Mouse (Mus musculus) stomach, embryonic 14.5 days (tissue): ENCODE results near the gene 5730596B20Rik. TPM values are rescaled to one million over a fixed set of nuclear protein-coding genes. Genes with fewer than 3 reads are reported as not detected.

Experiments
- ATAC-seq: fragments of 200-750 bp; cut with Nextera tagmentation; 2 replicates; pipeline ENCODE4 v1.8.0; 2017; ENCODE audit warnings: low read depth, moderate TSS enrichment; ENCODE audit not compliant: insufficient number of reproducible peaks, insufficient read depth, low FRiP score
- H3K27ac ChIP-seq: fragments of 300-500 bp; sonication (generic); 2 replicates; pipeline ENCODE4 v1.5.1; 2014; ENCODE audit warnings: mild to moderate bottlenecking, low read length, moderate library complexity, mixed read lengths
- H3K27me3 ChIP-seq: fragments of 300-500 bp; sonication (generic); 2 replicates; pipeline ENCODE4 v1.6.1; 2014; ENCODE audit warnings: low read length, control low read depth, mixed read lengths; ENCODE audit not compliant: control insufficient read depth, insufficient read depth
- H3K36me3 ChIP-seq: fragments of 300-500 bp; sonication (generic); 2 replicates; pipeline ENCODE4 v1.6.1; 2014; ENCODE audit warnings: mild to moderate bottlenecking, control low read depth, low read length, moderate library complexity, mixed read lengths; ENCODE audit not compliant: control insufficient read depth, insufficient read depth
- H3K4me1 ChIP-seq: fragments of 300-500 bp; sonication (generic); 2 replicates; pipeline ENCODE4 v1.6.1; 2014; ENCODE audit warnings: low read length, control low read depth, mixed read lengths; ENCODE audit not compliant: control insufficient read depth, insufficient read depth
- H3K4me2 ChIP-seq: fragments of 300-500 bp; sonication (generic); replicated peaks from 2 replicates; pipeline ENCODE4 v1.6.1; 2014; ENCODE audit warnings: low read depth, low read length, control low read depth
- H3K4me3 ChIP-seq: fragments of 300-500 bp; sonication (generic); 2 replicates; pipeline ENCODE4 v1.5.1; 2014; ENCODE audit warnings: low read depth, low read length, control low read depth
- H3K9ac ChIP-seq: fragments of 300-500 bp; sonication (generic); replicated peaks from 2 replicates; pipeline ENCODE4 v1.6.1; 2014; ENCODE audit warnings: low read depth, mild to moderate bottlenecking, control low read depth, low read length, moderate library complexity, mixed read lengths
- H3K9me3 ChIP-seq: fragments of 300-500 bp; sonication (generic); 2 replicates; pipeline ENCODE4 v1.6.1; 2016; ENCODE audit warnings: low read depth, low read length, control low read depth; ENCODE audit not compliant: control insufficient read depth
- WGBS: fragments of 180-500 bp; shearing (Covaris S2); extraction: QIAGEN DNeasy Blood & Tissue Kit; methylation state at CpG from one replicate; pipeline ENCODE4 v1.1.7; 2014; 5-methylcytosine and 5-hydroxymethylcytosine counted together
- polyA plus RNA-seq: library from polyadenylated mRNA; unstranded; fragments of >200 nt; fragmentation: Nextera tagmentation; extraction: Ambion mirVana; gene quantifications from 2 replicates; pipeline ENCODE4 v1.2.1, GENCODE M21; 2014

5730596B20Rik gene
- polyA plus RNA-seq = 4.4 and 4.7 TPM in 2 replicates

GRCm38 (mm10) chr6:52177061-52177735 lies at the start of gene 5730596B20Rik:
Gene 5730596B20Rik, plus strand, starts transcription at chr6:52177498.
- Histone ChIP-seq H3K4me3 (peak within 1 kb of the TSS; percentile 63), H3K36me3 (no peaks in the 10 kb centered on the region), H3K9me3 (no peaks in the 10 kb centered on the region), H3K27ac (peak within 1 kb of the TSS; percentile 98), H3K9ac (peak within 1 kb of the TSS; percentile 79), H3K4me1 (peaks cover 21% of the 10 kb centered on the region), H3K4me2 (peak within 1 kb of the TSS; percentile 61), H3K27me3 (no peaks in the 10 kb centered on the region)
- WGBS = 2% methylated on average over 36 of the region's 36 CpGs
- ATAC-seq = no peak

- Histone ChIP-seq H3K4me3 (no peak overlapping the region), H3K4me2 (no peak overlapping the region), H3K4me1 (no peaks in the 10 kb centered on the region), H3K9ac (no peak overlapping the region), H3K9me3 (no peaks in the 10 kb centered on the region), H3K36me3 (no peaks in the 10 kb centered on the region), H3K27ac (no peak overlapping the region), H3K27me3 (no peaks in the 10 kb centered on the region)
- WGBS = 61% methylated on average over 9 of the region's 9 CpGs
- ATAC-seq = no peak
Measured at GRCm38 (mm10) chr6:52137841-52138535, 39.3 kb upstream of the 5730596B20Rik start.

GRCm38 (mm10) chr6:52138576-52138975 lies 38.7 kb upstream of the 5730596B20Rik start:
- Histone ChIP-seq H3K36me3 (no peaks in the 10 kb centered on the region), H3K27me3 (no peaks in the 10 kb centered on the region), H3K4me2 (no peak overlapping the region), H3K27ac (no peak overlapping the region), H3K9ac (no peak overlapping the region), H3K4me1 (no peaks in the 10 kb centered on the region), H3K4me3 (no peak overlapping the region), H3K9me3 (no peaks in the 10 kb centered on the region)
- no peak for ATAC-seq
- WGBS = 44% methylated on average over 10 of the region's 10 CpGs

GRCm38 (mm10) chr6:52139115-52139514 lies 38.2 kb upstream of the 5730596B20Rik start:
- Histone ChIP-seq H3K9me3 (no peaks in the 10 kb centered on the region), H3K4me3 (no peak overlapping the region), H3K36me3 (no peaks in the 10 kb centered on the region), H3K4me2 (no peak overlapping the region), H3K27ac (no peak overlapping the region), H3K9ac (no peak overlapping the region), H3K27me3 (no peaks in the 10 kb centered on the region), H3K4me1 (no peaks in the 10 kb centered on the region)
- WGBS = 74% methylated on average over 5 of the region's 5 CpGs
- no peak for ATAC-seq

GRCm38 (mm10) chr6:52150401-52150966 lies 26.8 kb upstream of the 5730596B20Rik start:
- peaks cover 8% of the 10 kb centered on the region for H3K4me1 ChIP-seq
- no peak overlapping the region for H3K27ac ChIP-seq
- H3K9me3 ChIP-seq = no peaks in the 10 kb centered on the region
- H3K4me3 ChIP-seq = no peak overlapping the region
- no peaks in the 10 kb centered on the region for H3K36me3 ChIP-seq
- no peaks in the 10 kb centered on the region for H3K27me3 ChIP-seq
- no peak for ATAC-seq
- WGBS = 11% methylated on average over 16 of the region's 16 CpGs
- no peak overlapping the region for H3K9ac ChIP-seq
- peak overlapping the region; percentile 28; the same call in 1 of the 2 replicates for H3K4me2 ChIP-seq

GRCm38 (mm10) chr6:52151571-52151970 lies 25.7 kb upstream of the 5730596B20Rik start:
- no peak for ATAC-seq
- no peaks in the 10 kb centered on the region for H3K9me3 ChIP-seq
- H3K9ac ChIP-seq = no peak overlapping the region
- H3K36me3 ChIP-seq = no peaks in the 10 kb centered on the region
- no peak overlapping the region for H3K4me3 ChIP-seq
- H3K4me2 ChIP-seq = no peak overlapping the region
- WGBS = 46% methylated on average over 4 of the region's 4 CpGs
- no peak overlapping the region for H3K27ac ChIP-seq
- H3K4me1 ChIP-seq = peaks cover 8% of the 10 kb centered on the region
- H3K27me3 ChIP-seq = 0 out of 2 replicates have a peak, but pooled peaks cover under 1% of the 10 kb centered on the region

GRCm38 (mm10) chr6:52152226-52153193 lies 24.8 kb upstream of the 5730596B20Rik start:
- Histone ChIP-seq H3K4me3 (no peak overlapping the region), H3K4me1 (peaks cover 9% of the 10 kb centered on the region), H3K36me3 (no peaks in the 10 kb centered on the region), H3K9ac (no peak overlapping the region), H3K27ac (no peak overlapping the region), H3K9me3 (no peaks in the 10 kb centered on the region), H3K4me2 (no peak overlapping the region), H3K27me3 (0 out of 2 replicates have a peak, but pooled peaks cover 3% of the 10 kb centered on the region)
- no peak for ATAC-seq
- whole genome bisulfite sequencing = 36% methylated on average over 16 of the region's 16 CpGs

- H3K9me3 ChIP-seq = no peaks in the 10 kb centered on the region
- WGBS = 19% methylated on average over 6 of the region's 6 CpGs
- H3K4me3 ChIP-seq = no peak overlapping the region
- peaks cover 11% of the 10 kb centered on the region for H3K4me1 ChIP-seq
- H3K27me3 ChIP-seq = 0 out of 2 replicates have a peak, but pooled peaks cover 3% of the 10 kb centered on the region
- H3K9ac ChIP-seq = no peak overlapping the region
- no peak for ATAC-seq
- no peaks in the 10 kb centered on the region for H3K36me3 ChIP-seq
- no peak overlapping the region for H3K4me2 ChIP-seq
- no peak overlapping the region for H3K27ac ChIP-seq
Measured at GRCm38 (mm10) chr6:52153270-52153669, 24.0 kb upstream of the 5730596B20Rik start.
